Mouse (Mus musculus): ENCODE results near the gene Syt2.

DNA sequence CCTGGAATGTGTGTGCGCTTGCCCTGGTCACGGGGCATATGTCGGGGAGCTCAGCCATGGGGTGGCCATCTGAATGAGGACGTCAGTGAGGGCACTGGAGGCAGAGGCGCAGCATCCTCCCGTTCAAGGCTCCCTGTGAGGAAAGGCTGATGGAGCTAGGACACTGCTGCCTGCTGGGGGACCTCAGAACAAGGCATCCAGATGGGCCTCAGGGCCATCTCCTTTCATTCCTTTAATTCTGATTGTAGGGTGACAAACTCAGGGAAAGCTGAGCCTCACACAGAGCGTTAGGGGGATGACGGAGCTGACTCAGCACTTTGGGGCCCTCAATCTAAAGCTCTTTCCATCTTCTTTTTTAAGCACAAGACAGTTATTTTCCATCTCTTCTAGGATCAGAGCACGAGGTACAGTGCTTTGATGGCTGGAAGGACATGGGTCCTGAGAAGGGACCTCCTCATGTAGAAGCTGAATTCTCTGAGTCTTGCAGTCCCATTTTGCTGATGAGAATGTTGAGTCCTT lies 66.4 kb downstream of the Syt2 start:
- TF ChIP-seq CTCF (IDR thresholded peaks at IDR 0.05; ENCODE audit: extremely low read depth, insufficient read depth, insufficient read length, insufficient replicate concordance) (no peak), POLR2A (IDR thresholded peaks at IDR 0.05; ENCODE audit: low read depth, low read length) (no peak)

Measured in spleen, adult 2 months (tissue).